Mouse (Mus musculus) cerebellum, adult 9-10 months (tissue): ENCODE measurements around the gene Arhgef18.
A peak's percentile ranks its signal among the peaks of the same experiment; 100 is the strongest.

Source experiments
- DNase-seq: peaks from one replicate; pipeline ENCODE4 v3.0.0; 2022

The Arhgef18 gene

DNA sequence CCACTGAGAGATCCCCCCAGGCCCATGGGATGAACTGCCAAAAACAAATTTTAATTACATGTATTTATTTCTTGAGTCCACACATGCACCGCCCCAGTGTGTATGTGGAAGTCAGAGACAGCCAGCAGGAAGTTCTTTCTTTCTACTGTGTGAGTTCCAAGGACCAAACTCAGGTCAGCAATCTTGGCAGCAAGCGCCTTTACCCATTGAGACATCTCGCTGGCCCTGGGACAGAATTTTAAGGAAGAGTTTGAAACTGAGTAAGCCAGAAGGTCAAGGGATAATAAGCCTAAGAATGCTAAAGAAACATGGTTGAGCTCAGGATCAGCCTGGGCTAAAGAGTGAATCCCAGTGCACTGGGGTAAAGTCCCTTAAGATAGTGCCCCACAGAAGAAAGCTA, 4.8 kb downstream of the Arhgef18 start:
- DNase-seq, result no peak

DNA sequence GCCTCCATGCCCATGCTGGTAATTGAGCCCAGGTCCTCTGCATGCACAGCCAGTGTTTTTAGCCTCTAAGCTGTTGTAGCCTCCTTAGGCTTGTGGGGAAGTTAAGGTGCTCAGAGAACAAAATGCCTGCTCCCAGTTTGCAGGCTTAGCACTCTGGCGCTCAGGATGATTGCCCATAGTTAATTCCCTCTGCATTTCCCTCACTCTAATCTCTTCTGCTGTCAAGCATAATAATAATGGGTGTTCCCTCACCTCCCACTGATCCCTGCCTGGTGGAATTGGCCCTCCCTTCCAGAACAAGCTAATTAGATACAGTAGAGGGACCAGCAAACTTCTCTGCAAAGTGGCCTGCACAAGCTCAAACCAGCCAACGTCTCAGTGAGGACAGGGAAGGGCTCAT, 7.7 kb downstream of the Arhgef18 start:
- DNase-seq, result no peak

DNA sequence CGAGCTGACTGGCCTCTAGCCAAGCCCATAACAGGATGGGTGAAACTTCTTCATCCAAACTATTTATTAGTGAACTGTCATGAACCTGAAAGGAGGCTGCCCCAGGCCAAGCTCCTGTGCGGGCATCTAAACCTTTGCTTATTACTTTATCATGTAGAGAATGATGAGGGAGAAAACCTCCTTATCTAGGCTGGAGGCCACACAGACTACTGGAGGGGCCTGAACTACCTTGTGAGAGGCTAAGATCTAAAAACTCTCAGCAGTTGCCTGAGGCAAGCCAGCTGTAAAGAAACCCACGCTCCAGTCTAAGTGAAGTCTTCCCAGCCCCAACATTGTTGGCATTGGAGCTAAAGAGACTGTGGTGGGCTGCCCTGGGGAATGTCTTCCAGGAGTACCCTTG, 14.6 kb downstream of the Arhgef18 start:
- DNase-seq, result no peak

DNA sequence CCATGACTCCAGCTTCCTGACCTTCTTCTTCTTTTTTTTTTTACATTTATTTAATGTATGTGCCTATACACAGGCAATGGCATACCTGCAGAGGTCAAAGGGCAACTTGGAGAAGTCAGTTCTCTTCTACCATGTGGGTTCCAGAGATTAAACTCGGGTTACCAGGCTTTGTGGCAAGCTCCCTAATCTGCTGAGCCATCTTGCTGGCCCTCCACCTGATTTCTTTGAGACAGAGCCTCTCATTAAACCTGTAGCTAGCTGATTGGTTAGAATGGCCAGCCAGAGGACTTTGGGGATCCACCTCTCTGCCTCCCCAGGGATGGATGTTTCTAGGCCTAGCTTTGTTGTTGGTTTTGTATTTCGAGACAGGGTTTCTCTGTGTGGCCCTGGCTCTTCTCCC, 18.3 kb downstream of the Arhgef18 start:
- no peak for DNase-seq

DNA sequence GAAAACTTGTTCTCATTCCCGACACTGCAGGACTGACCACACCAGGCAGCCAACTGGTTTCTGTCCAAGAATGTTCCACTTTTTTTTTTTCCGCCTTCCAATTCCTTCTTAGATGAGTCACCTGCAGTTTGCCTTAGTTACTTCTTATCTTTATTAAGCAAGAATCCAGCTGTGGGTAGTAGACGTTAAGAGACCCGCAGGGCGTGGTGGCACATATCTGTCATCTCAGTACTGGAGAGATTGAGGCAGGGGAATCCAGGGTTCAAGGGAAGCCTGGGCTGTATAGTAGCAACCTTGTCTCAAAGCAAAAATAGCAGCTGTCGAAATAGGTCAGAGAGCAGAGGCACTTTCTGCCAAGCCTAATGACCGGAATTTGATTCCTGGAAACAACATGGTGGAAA, 19.1 kb downstream of the Arhgef18 start:
- peak; percentile 41 for DNase-seq

DNA sequence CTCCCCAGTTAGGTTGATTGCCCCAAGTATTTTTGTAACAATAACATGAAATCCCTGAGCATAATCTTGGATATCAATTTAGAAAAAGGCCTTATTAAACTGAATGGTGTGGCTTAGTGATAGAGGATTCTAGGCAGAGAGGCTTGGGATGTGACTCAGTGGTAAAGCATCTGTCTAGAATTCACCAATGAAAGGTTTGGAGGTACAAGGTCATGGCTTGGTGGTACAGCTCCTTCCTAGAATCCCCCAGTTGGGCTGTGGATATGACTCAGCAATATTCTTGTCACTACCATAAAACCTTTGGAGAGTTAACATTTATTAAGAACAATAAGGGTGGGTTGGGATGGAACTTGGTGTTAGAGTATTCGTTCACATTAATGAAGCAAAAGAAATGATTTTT, 20.0 kb downstream of the Arhgef18 start:
- DNase-seq, result no peak

DNA sequence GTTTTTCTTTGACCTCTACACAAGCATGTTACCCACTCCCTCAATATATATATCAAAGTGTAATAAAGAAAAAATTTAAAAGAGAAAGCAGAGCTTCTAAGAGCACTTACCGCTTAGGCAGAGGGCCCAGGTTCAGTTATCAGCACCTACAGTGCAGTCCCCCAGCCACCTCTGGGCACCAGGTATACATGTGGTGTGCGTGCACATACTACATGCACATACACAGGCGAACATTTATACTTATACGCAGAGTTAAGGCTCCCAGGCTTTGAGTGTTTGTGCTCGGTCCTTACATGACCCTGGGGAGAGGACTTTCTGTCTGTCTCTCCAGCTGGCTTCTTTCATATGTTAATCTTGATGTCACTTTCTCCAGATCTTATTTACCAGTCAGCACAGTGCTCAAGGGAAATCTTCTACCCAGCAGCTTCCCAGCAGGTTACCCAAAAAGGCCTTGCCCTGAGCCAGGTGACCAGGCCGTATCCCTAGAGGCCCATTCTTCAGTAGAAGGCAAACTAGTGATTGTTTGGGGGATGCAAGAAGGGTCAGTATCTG, 21.9 kb downstream of the Arhgef18 start:
- no peak for DNase-seq

DNA sequence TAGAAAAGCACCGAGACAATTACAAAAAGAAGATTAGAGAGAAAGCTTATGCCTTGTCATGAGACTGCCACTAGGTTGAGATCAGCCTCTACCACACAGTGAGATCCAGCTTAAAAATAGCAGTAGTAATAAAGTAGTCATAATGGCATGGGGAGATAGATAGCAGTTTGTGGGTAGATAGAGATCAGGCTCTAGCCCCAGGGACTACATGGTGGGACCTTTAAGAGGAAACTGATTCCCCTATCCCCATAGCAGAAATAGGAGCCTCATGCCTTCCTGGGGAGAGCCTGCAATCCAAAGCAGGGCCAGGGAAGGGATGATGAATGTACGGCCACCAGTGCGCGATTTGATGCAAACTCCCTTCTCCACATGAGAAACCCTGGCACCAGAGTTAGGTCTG, 22.5 kb downstream of the Arhgef18 start:
- DNase-seq, result no peak

DNA sequence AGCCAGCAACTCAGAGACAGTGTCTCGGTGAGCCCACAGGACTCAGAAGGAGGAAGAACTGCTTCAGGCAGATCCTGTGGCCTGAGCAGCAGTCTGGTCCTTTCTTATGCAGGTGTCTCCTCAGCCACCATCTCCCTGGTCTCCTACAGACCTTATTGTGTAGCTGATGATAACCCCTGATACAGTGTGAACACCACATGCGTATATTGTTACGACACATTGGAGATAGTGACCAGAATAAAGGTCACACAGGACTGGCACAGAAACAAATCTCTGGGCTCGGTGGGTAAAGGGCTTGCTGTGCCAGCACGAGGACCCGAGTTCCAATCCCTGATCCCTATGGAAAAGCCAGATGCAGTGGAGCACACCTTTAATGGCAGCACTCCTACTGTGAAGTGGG, 22.9 kb downstream of the Arhgef18 start:
- no peak for DNase-seq

DNA sequence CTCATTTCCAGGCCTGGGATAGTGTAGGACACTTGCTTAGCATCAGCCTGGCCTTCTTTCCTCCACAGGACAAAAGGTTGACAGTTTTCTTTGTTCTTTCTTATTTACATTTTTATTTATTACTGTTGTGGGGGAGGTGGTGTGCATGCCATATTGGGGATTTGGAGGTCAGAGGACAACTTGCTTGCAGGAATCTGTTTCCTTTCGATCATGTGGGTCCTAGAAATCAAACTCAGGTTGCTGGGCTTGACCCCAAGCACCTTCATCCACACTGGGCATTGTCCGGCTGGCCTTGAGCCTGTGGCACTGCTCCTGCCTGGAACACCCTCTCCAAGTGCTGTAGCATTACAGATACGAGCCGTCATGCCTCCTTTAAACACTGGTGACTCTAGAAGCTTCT, 24.0 kb downstream of the Arhgef18 start:
- no peak for DNase-seq

DNA sequence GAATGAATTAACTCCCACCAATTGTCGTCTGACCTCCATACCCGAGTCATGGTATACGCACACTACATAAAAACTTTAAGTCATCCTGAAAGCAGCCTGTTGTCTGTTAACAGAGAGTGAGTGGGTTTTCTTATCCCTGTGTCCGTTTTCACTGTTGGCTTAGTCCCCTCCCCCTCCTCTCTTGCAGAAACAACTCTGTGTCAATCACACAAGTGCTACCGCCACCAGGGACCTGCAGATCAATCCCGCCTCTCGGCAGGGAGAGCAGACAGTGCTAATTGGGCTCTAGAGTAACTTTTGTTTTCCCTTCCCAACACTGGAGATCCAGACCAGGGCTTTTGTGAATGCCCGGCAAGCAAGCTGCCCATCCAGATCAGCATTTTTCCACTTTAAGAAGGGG, 24.6 kb downstream of the Arhgef18 start:
- DNase-seq, result no peak

DNA sequence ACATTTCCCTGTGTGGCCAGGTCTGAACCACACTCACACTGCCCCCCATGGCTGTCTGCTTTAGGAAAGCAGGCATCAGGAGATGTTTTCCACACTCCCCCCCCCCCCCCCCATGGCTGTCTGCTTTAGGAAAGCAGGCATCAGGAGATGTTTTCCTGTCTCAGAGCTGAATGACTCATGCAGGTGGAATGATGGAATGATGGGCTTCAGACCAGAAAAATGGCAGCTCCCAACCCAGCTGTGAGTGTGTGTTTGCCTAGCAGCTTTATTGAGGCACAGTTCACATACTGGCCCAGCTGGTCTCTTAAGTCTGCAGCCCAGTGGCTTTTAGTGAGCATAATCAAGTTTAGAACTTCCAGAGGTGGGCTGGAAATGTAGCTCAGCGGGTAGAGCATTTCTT, 25.3 kb downstream of the Arhgef18 start:
- DNase-seq, result no peak

DNA sequence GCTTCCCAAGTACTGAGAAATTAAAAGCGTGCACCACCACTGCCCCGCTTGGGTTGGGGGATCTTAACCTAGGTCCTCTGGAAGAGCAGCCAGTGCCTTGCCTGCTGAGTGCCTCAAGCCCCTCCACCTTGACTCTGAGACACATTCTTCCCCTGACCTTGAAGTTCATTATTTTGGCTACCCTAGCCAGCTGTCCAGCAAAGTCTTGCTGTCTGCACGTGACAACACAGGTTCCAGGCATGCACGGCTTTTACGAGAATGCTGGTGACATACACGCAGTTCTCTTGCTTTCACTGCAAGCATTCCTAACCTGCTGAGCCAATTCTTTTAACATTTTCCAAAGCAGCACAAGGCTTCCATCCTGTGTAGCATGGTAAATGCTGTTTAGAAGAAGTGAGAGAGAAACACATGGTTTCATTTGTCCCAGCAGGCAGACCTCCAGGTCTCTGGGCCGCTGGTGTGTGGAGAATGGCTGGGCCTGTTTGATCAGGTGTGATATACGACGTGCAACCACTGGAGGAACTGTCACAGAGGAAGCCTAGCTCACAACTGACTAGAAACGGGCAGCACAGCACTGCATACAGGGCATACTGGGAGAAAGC, 27.4 kb downstream of the Arhgef18 start:
- DNase-seq, result no peak

DNA sequence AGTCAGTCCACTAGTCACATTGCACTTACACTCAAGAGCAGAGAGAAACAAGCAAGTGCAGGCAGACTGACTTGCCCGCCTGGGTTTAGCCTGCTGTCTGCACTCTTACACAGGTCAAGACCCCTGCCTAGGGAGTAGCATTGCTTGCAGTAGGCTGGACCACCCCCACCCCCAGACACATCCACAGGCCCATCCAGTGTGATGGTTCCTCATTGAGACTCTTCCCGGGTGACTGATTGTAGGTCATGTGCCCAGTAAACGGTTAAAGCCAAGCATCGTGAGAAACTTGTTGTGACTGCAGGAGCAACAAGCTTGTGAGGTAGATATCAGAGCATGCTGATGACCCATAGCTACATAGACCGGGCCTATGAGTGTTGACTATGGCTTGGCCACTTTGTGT, 28.7 kb downstream of the Arhgef18 start:
- DNase-seq, result no peak

DNA sequence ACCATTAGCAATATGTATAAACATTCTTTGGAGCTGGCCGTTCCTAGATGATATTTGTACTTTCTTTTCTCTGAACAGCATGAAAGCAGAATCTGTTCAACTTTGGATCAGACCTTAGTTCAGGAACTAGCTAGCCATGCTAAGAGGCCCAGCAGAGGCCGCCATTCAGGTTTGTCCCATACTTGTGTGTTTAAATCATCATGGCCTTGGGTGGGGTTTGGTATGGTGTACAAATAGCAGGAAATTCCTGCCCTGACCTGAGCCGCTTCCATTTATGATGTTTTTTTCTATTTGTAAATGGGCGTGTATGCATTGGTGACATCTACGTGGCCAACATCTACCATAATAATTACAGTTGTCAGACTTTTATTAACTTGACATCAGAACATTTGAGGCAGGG, 32.4 kb downstream of the Arhgef18 start:
- DNase-seq, result no peak

DNA sequence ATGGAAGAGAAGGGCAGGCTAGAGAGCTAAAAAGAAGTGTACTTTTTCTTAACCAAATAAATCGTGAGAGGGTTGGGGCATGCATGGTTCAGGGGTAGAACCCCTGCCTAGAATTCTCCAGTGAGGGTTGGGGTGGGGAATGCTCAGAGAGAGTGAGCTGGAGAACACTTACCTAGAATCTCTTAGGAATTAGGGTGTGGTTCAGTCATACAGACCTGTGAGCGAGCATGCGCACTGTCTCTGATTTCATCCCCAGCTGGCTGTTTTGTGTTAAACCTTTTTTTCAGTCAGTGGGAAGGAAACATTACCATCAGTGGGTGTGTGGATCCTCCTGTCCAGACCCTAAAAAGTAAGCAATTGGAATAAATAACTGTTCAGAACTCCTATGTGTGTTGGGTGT, 33.4 kb downstream of the Arhgef18 start:
- DNase-seq, result no peak

DNA sequence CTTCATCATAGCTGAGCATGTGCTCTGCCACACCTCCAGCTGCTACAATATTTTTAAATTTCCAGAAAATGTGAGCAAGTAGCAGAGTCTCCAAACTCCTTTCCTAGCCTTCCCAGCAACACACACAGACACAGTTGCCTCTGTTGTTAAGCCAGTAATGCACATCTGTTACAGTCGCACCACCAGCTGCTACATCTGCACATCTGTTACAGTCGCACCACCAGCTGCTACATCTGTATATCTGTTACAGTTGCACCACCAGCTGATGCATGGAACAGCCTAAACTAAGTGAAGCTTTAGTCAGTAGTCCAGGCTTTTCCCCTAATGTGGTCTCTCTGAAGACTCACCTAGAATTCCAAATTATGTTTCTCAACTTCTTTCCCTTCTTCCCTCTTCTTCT, 35.6 kb downstream of the Arhgef18 start:
- DNase-seq, result no peak

DNA sequence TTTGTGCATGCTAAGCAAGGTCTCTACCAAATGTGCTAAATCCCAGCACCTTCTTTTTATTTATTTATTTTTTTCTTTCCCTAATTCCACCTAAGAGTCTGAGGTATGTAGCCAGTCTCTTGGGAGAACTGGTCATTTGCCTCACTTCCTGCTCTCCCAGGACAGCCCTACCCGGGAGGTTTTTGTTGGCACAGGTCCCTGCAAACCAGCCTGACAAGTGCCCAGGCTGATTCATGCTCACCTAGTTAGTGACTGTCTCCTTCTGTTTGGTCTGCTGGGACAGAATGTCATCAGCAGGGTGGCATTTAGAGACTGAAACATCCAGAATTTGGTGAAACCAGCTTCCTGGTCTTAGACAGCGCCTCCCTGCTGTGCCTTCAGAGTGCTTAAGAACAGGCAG, 37.2 kb downstream of the Arhgef18 start:
- peak; percentile 80 for DNase-seq

DNA sequence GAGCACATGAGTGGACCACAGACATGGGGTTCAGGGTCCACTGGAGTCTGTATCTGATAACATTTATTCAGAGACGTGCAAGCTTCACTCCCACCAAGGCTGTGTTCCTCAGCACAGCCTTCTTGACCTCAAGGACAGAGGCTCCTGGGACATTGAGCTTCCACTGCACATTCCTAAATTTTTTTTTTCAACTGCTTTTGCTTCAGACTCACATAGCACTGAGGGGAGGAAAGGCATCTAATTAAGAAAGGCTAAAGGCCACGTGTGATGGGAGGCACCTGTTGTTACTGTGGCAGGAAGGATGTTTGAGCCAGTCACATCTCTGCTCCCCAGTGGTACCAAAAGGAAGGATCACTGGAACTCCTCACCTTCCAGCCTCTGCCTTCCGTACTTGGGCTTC, 38.3 kb downstream of the Arhgef18 start:
- DNase-seq, result no peak

DNA sequence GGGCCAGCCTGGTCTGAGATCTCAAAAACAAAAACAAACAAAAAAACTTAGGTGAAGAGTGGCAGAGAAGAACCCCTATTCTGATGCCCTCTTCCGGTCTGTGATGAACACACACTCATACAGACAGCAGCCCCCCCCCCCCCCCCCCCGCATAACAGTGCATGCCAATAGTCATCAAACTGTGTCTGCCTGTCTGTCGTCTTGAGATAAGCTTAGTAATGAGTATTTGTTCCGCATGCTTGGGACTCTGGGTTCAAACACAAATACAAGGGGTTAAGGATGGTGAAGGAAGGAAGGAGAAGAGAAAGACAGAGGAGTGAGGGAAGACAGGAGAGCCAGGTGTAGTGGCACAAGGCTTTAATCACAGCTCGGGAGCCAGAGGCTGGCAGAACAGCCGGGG, 43.7 kb downstream of the Arhgef18 start:
- DNase-seq, result no peak

DNA sequence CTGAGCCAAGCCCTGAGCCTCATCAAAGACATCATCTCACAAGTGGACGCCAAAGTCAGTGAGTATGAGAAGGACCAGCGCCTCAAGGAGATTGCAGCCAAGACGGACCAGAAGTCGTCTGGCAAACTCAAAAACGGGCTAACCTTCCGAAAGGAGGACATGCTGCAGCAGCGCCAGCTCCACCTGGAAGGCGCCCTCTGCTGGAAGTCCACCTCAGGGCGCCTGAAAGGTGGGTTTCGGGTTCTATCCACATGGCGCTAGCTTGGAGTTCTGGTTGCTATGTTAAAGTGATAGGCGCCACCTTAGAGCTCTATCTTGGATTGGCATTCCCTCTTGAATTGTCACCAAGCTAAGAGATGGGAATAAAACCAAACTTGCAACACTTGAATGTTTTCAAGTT, 46.7 kb downstream of the Arhgef18 start:
- no peak for DNase-seq

DNA sequence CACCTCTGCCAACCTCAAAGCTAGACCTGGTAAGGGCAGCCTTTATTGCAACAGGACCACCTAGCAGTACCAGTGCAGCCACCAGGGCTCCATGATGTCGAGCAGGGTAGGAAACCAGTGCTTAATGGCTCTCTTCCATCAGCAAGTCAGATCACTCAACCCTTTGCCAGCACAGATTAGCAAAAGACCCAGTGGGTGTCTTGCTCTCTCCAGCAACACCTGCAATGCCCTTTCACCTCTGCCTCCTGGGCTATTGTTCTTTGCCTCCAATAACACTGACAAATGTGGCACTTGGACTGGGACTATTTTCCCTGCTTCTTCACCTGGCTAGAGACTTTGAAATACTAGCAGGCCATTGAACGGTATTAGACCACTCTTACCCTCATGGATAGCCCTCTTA, 56.4 kb downstream of the Arhgef18 start:
- no peak for DNase-seq

DNA sequence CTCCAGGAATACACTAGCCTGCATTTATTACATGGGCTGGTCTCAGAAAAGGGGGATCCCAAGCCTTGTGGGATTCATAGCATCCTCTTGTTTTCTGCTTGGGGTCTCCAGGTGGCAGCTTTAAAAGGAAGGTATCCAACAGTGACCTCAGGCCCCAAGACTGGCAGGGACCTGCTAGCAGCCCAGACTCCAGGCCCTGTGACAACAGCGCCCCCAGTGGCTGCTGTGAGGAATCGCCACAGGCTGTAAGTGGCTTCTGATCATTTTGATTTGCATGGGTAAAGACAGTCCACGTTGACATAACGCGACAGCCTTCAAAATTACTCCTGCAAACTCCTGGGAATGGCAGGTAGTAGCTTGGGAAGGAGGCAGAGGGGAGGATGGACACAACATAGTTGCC, 57.9 kb downstream of the Arhgef18 start:
- DNase-seq, result peak; percentile 59

DNA sequence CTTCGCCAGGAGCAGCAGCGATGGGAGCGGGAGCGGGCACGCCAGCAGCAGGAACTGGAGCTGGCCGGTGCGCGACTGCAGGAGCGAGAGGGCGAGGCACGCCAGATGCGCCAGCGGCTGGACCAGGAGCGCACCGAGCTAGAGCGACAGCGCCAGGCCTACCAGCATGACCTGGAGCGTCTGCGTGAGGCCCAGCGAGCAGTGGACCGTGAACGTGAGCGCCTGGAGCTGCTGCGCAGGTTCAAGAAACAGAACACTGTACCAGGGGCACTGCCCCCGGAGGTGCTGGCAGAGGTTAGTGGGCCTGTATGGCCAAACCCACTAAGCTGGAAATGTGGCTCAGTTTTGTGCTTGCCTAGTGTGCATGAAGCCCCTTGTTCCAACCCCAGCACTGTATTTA, 59.2 kb downstream of the Arhgef18 start:
- DNase-seq, result no peak

DNA sequence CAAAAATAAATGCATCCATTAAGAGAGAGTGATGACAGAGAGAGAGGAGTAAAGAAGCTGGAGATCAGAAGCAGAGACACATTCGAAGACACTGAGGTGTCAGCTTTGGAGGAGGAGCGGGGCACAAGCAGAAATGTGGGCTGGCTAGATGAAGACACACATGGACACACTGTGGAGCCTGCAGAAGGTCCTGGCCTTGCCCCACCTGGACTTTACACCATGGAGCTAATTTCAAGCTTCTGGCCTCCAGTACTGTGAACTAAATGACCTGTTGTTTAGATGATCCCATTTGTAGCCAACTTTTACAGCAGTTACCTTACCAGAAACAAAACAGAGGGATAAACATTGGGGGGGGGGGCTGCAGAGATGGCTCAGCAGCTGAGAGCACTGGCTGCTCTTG, 70.4 kb downstream of the Arhgef18 start:
- no peak for DNase-seq

DNA sequence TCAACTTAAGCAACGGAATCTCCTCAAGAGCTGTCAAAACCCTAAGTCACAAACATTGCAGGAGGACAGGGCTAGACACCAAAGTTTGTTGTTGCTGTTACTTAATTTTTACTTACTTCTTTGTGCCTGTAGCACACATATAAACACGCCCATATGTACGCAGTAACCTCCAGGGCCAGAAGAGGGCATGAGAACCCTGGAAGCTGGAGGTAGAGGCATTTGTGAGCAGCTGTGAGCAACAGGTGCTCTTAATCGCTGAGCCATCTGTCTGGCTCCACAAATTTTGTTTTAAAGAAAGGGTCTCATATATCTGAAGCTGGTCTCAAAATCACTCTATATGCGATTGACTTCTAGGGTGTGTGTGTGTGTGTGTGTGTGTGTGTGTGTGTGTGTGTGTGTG, 71.5 kb downstream of the Arhgef18 start:
- no peak for DNase-seq
